Mouse (Mus musculus): ENCODE results near the gene H2afy.

The H2afy gene

DNA sequence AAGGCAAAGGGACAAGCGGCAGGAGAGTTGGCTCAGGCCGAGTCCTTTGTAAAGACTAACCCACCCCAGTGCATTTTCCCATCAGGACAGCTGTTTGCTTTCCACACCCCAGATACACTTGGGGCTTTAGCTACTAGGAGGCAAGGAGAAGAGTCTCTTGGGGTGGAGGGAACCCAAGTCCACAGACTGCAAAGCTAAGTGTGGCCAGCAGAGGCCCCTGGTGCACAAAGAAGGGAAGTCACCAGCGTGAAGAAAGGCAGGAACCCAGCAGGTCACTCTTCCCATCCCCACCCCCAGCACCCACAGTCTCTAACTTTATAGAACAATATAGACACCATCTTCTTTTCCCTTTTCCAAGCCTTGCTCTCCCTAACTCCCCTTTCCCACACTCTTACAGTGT, 9.4 kb upstream of the H2afy start:
- no peak for DNase-seq (ENCODE audit: low spot score)

DNA sequence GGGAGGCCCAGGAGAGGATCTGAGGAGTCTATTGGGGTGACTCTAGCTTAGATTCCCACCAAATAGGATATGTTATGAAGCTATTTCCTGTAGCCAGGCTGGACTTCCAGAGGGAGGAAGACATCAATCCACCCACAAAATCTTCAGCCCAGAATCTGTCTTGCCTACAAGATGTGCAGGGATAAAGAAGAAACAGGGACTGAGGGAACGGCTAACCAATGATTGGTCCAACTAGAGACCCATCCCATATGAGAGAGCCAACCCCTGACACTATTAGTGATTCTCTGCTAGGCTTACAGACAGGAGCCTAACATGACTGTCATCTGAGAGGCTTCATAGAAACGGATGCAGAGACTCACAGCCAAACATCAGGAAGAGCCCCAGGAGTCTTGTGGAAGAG, 7.9 kb upstream of the H2afy start:
- DNase-seq (ENCODE audit: low spot score), result no peak

GRCm38 (mm10) chr13:56143151-56143513, 7.0 kb upstream of the H2afy start:
- no peak for DNase-seq (ENCODE audit: low spot score)

- DNase-seq (ENCODE audit: low spot score), result no peak
Observed at GRCm38 (mm10) chr13:56142382-56143150, 6.4 kb upstream of the H2afy start.

DNA sequence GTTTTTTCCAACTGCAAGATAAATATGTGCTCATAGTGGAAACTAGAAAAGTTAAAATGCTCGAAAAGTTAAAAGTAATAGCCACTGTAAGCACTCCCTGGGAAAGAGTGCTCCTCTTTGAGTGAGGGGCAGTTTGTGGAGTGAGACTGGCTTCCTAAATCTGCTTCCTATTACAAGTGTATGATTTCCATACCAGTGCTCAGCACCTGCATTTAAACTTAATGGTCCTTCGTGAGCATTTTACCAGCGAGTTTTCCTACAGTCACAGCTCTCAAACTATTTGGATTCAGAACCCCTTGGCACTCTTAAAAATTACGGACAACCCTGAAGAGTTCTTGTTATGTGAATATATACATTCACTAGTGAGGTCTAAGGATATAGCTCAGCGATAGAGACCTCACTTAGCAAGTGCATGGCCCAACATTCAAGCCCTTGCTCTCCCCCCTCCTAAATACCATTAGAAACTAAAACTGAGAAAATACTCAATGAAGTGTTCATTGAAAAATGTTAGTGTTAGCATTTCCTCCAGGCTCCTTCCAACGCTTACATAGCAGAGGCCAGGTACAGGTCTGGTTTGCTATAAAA, 3.1 kb upstream of the H2afy start:
- no peak for DNase-seq (ENCODE audit: low spot score)

- DNase-seq (ENCODE audit: low spot score), result peak; percentile 76
Observed at GRCm38 (mm10) chr13:56135231-56136052, 719 bp downstream of the H2afy start.

- no peak for DNase-seq (ENCODE audit: low spot score)
Observed at GRCm38 (mm10) chr13:56134631-56135181, 1.5 kb downstream of the H2afy start.

GRCm38 (mm10) chr13:56134031-56134430, 2.1 kb downstream of the H2afy start:
- no peak for DNase-seq (ENCODE audit: low spot score)

DNA sequence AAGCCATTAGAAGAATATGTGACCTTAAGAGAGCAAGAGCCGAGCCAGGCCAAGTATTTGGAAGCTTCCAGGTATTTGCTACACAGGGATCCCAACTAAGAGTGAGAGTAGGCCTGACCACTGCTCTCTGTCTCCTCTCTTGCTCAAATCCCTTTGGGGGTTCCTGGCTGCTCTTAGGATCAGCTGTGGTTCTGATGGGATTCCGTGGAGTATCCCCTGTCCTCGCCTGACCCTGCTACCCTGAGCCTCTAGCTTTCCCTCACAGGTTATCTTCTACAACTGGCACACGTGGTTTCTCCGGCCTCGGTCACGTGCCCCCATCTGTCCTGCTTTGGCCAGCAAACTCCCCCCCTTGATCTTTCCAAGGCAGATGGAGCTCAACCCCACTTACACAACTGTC, 3.2 kb downstream of the H2afy start:
- DNase-seq (ENCODE audit: low spot score), result no peak

DNA sequence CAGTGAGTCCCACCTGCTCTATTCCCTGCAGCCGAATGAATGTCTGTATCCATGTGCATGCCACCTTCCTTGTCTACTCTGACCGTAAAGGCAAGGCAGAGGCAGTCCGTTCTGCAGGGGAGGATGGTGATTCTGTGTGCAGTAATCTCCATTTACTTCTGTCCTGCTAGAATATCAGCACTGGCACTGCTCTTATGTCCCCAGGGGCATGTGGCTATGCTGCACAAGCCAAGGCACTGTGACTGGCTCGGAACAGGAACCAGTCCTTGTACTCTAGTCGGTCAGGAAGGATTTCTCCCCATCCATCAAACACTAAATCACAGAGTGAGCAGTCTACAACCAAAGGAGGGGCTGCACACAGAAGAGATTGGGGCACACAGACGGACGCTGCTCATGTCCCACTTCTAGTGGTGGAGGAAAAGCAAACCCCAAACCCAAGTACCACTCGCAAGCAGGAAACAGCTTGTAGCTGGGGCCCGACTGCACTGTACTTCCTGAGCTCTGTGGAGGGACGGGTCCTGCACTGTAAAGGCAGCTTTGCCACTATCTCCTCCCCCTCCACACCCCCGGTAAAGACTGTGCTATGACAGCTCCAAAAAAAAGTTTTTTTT, 3.7 kb downstream of the H2afy start:
- no peak for DNase-seq (ENCODE audit: low spot score)

GRCm38 (mm10) chr13:56130544-56130943, 5.6 kb downstream of the H2afy start:
- no peak for DNase-seq (ENCODE audit: low spot score)

DNA sequence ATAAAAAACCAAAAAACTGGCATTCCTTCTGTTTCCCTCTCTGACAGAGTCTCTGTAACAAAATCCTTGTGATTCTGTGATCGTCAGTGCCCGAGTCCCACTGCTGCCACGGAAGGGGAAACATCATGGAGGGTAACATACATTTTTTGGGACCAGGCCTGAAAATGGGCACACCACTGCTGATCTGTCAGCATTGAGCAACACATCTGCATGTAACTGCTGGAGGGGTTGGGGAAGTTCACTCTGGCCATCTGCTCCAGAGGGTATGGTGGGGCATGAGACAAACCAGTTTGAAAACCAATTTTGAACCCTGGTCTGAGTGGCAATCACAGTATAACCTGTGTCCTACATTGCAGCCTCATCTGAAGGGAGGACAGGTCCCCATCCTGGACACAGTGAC, 6.6 kb downstream of the H2afy start:
- no peak for DNase-seq (ENCODE audit: low spot score)

GRCm38 (mm10) chr13:56129014-56129413, 7.1 kb downstream of the H2afy start:
- no peak for DNase-seq (ENCODE audit: low spot score)

- DNase-seq (ENCODE audit: low spot score), result no peak
Observed at GRCm38 (mm10) chr13:56125632-56126031, 10.5 kb downstream of the H2afy start.

- DNase-seq (ENCODE audit: low spot score), result no peak
Observed at GRCm38 (mm10) chr13:56123075-56123474, 13.1 kb downstream of the H2afy start.

GRCm38 (mm10) chr13:56117991-56118765, 18.0 kb downstream of the H2afy start:
- DNase-seq (ENCODE audit: low spot score), result no peak

DNA sequence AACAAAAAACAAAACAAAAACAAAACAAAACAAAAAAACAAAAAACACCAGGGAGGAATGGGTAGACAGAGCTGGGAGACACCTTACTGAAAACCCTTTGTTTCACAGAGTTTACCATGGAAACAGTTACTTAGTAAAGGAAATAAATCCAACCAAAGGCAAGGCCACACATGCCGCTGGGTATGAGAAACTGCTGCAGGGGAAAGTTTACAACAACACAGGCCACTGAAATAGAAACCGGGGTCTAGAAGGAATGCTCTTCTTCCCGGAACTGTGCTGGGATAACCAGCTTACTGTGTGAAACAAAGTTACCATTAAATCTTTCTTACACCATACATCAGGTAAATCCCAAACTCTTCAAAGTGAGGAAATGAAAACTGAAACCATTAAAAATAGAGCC, 20.3 kb downstream of the H2afy start:
- DNase-seq (ENCODE audit: low spot score), result peak; percentile 57

DNA sequence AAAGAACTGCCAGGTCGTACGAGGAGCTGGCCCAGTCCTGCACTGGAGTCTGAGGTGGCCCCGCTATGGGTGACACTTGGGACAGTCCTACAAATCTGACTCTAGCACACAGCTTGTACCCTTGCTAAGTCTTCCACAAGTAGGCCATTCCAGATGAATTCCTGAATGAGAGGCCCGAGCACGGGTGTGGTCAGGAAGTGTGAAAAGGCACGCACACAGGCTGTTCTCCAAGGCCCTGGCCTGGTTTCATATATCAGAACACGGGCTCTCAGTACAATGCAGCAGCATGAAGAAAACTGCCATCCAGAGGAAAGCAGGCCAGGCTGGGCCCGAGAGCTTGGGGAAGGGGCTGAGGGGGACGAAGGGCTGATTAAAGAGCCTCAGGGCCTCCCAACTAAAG, 20.8 kb downstream of the H2afy start:
- peak; percentile 30 for DNase-seq (ENCODE audit: low spot score)

GRCm38 (mm10) chr13:56113431-56114248, 22.5 kb downstream of the H2afy start:
- DNase-seq (ENCODE audit: low spot score), result peak; percentile 78

DNA sequence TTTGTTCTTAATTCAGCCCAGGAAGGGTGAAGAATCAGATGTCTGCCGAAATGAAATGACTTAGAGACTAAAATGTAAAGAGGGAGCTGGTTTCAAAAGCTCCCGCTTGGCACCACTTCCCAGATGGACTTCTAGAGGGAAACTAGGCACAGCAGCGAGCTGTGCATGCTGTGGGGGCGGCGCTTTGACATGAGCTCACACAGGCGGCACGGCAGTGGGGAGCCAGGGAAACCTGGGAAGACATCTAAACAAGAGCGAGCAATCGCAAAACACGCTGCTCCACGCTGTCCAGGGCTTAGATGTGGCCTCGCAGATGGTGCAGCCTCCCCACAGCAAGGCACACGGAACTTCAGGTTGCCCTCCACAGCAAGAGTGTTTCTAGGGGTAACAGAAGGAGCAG, 23.2 kb downstream of the H2afy start:
- DNase-seq (ENCODE audit: low spot score), result no peak

DNA sequence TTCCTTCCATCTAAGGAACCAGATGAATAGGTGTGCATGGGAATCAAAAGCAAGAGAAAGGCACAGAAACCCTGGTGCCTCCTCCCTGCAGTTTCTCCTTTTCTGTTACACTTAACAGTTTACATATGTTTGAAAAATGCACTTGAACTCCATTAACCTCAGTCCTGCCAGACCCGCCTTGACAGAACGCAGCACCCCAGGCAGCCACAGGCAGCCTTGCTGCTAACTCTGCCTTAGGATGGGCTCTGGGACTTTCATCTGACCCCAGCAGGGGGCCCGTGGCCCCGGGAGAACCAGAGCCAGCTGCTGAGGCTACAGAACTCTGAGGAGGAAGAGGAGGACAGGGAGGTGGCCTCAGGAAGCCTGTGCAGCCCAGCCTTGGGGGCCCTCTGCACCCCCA, 23.7 kb downstream of the H2afy start:
- DNase-seq (ENCODE audit: low spot score), result no peak

All from adipocyte (in vitro differentiated cells).